Mouse (Mus musculus) heart, embryonic 10.5 days (tissue): ENCODE measurements around the gene Lamb1. TPM values are rescaled to one million over a fixed set of nuclear protein-coding genes. Genes with fewer than 3 reads are reported as not detected.

Experiments used
- DNase-seq: peaks from one replicate; pipeline ENCODE4 v3.0.0-alpha.2; 2017; ENCODE audit warnings: low spot score
- H3K27ac ChIP-seq: fragments of 300-500 bp; sonication (generic); 2 replicates; pipeline ENCODE4 v1.5.1; 2016; ENCODE audit warnings: mild to moderate bottlenecking
- H3K27me3 ChIP-seq: fragments of 300-500 bp; sonication (generic); 2 replicates; pipeline ENCODE4 v1.6.1; 2016; ENCODE audit warnings: mild to moderate bottlenecking; ENCODE audit not compliant: poor library complexity, insufficient read depth, severe bottlenecking
- H3K36me3 ChIP-seq: fragments of 300-500 bp; sonication (generic); 2 replicates; pipeline ENCODE4 v1.6.1; 2016; ENCODE audit warnings: mild to moderate bottlenecking, moderate library complexity
- H3K4me1 ChIP-seq: fragments of 300-500 bp; sonication (generic); 2 replicates; pipeline ENCODE4 v1.6.1; 2016; ENCODE audit warnings: mild to moderate bottlenecking
- H3K4me3 ChIP-seq: fragments of 300-500 bp; sonication (generic); 2 replicates; pipeline ENCODE4 v1.5.1; 2016; ENCODE audit warnings: mild to moderate bottlenecking, moderate library complexity
- H3K9me3 ChIP-seq: fragments of 300-500 bp; sonication (generic); 2 replicates; pipeline ENCODE4 v1.6.1; 2016; ENCODE audit warnings: mild to moderate bottlenecking, moderate library complexity
- WGBS: fragments of 180-500 bp; shearing (Covaris S2); methylation state at CpG from one replicate; pipeline ENCODE4 v1.1.7; 2016; 5-methylcytosine and 5-hydroxymethylcytosine counted together
- polyA plus RNA-seq: library from polyadenylated mRNA; unstranded; fragments of >200 nt; fragmentation: Nextera tagmentation; extraction: Ambion mirVana; gene quantifications from 2 replicates; pipeline ENCODE4 v1.2.1, GENCODE M21; 2016

Gene Lamb1
- polyA plus RNA-seq, 1 experiment from 2014 or later: 66.1 TPM

- Histone ChIP-seq H3K9me3 (no peaks in the 10 kb centered on the region), H3K4me3 (peak within 1 kb of the TSS; percentile 94), H3K36me3 (peaks cover 28% of the 10 kb centered on the region), H3K27ac (peak within 1 kb of the TSS; percentile 95), H3K27me3 (no peaks in the 10 kb centered on the region), H3K4me1 (0 out of 2 replicates have a peak, but pooled peaks cover 7% of the 10 kb centered on the region)
- 5% methylated on average over 66 of the region's 66 CpGs for WGBS
- DNase-seq: peak; percentile 98
Observed at GRCm38 (mm10) chr12:31350944-31351928, 86.2 kb downstream of the Lamb1 start, which contains the start of gene Dld. Gene Dld, minus strand, starts transcription at chr12:31351453.

GRCm38 (mm10) chr12:31366428-31366827 is 101.4 kb downstream of the Lamb1 start:
- 19% methylated on average over 3 of the region's 3 CpGs for WGBS
- Histone ChIP-seq H3K27ac (peak overlapping the region; percentile 64; the same call in 1 of the 2 replicates), H3K9me3 (no peaks in the 10 kb centered on the region), H3K4me3 (no peak overlapping the region), H3K4me1 (peaks cover 22% of the 10 kb centered on the region), H3K27me3 (no peaks in the 10 kb centered on the region), H3K36me3 (no peaks in the 10 kb centered on the region)
- DNase-seq: no peak

- Histone ChIP-seq H3K36me3 (no peaks in the 10 kb centered on the region), H3K4me1 (peaks cover 30% of the 10 kb centered on the region), H3K9me3 (no peaks in the 10 kb centered on the region), H3K4me3 (no peak overlapping the region), H3K27ac (peak overlapping the region; percentile 81; the same call in 1 of the 2 replicates), H3K27me3 (no peaks in the 10 kb centered on the region)
- DNase-seq: no peak
- WGBS: 84% methylated on average over 5 of the region's 5 CpGs
Observed at GRCm38 (mm10) chr12:31367721-31368120, 102.7 kb downstream of the Lamb1 start.

DNA sequence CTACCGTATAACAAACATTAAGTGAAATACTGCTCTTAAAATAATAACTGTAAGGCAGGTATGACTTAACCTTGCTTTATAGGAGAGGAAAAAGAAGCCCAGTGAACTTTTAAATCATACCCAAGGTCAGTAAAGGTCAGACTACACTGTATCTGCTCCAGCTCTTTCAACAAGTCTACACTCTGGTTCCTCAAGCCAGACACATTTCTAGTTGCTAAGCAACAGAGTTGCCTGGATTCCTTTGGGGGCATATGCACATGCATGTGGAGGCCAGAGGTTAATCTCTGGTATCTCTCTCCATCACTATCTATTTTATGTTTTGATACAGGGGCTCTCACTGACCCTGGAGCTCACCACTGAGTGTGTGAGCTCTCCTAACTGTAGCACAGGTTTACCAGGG is 104.1 kb downstream of the Lamb1 start:
- Histone ChIP-seq H3K36me3 (no peaks in the 10 kb centered on the region), H3K27ac (peak overlapping the region; percentile 81), H3K4me3 (no peak overlapping the region), H3K27me3 (no peaks in the 10 kb centered on the region), H3K4me1 (peaks cover 31% of the 10 kb centered on the region), H3K9me3 (no peaks in the 10 kb centered on the region)
- DNase-seq: no peak
- 80% methylated on average over 1 of the region's 1 CpGs for WGBS

GRCm38 (mm10) chr12:31369656-31370055 is 104.6 kb downstream of the Lamb1 start:
- Histone ChIP-seq H3K9me3 (no peaks in the 10 kb centered on the region), H3K27me3 (no peaks in the 10 kb centered on the region), H3K36me3 (no peaks in the 10 kb centered on the region), H3K4me1 (peaks cover 31% of the 10 kb centered on the region), H3K27ac (peak overlapping the region; percentile 81), H3K4me3 (no peak overlapping the region)
- WGBS: 80% methylated on average over 7 of the region's 7 CpGs
- DNase-seq: no peak

GRCm38 (mm10) chr12:31374603-31375282 is 109.7 kb downstream of the Lamb1 start:
- H3K36me3 ChIP-seq: no peaks in the 10 kb centered on the region
- no peaks in the 10 kb centered on the region for H3K27me3 ChIP-seq
- H3K27ac ChIP-seq: no peak overlapping the region
- no peak overlapping the region for H3K4me3 ChIP-seq
- H3K4me1 ChIP-seq: peaks cover 35% of the 10 kb centered on the region
- H3K9me3 ChIP-seq: no peaks in the 10 kb centered on the region
- DNase-seq: no peak
- 43% methylated on average over 9 of the region's 9 CpGs for WGBS

DNA sequence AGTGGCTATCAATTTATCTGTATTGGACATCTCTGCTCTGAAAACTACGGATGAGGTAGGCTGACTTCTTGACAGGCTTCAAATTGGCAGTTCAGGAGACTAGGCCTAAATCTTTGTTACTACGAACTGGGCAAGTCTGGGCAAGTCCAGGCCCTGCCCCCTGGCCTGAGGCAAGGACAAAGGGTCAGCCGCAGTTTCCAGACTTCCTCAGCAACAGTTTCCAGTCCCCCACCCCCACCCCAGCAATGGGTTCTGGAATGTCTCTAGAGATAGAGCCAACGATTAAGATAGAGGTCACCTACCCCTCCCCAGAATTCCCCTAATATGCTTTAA is 110.2 kb downstream of the Lamb1 start:
- no peak for DNase-seq
- H3K9me3 ChIP-seq: no peaks in the 10 kb centered on the region
- H3K27me3 ChIP-seq: no peaks in the 10 kb centered on the region
- peaks cover 35% of the 10 kb centered on the region for H3K4me1 ChIP-seq
- H3K4me3 ChIP-seq: no peak overlapping the region
- WGBS: 53% methylated on average over 4 of the region's 4 CpGs
- no peaks in the 10 kb centered on the region for H3K36me3 ChIP-seq
- H3K27ac ChIP-seq: no peak overlapping the region

GRCm38 (mm10) chr12:31376326-31376950 is 111.4 kb downstream of the Lamb1 start:
- Histone ChIP-seq H3K9me3 (no peaks in the 10 kb centered on the region), H3K27me3 (no peaks in the 10 kb centered on the region), H3K27ac (peak overlapping the region; percentile 37), H3K36me3 (no peaks in the 10 kb centered on the region), H3K4me1 (peaks cover 39% of the 10 kb centered on the region), H3K4me3 (peak overlapping the region; percentile 51)
- DNase-seq: peak; percentile 84
- WGBS: 5% methylated on average over 13 of the region's 13 CpGs

- no peak for DNase-seq
- no peaks in the 10 kb centered on the region for H3K27me3 ChIP-seq
- H3K4me3 ChIP-seq: peak overlapping the region; percentile 51; the same call in 1 of the 2 replicates
- no peaks in the 10 kb centered on the region for H3K36me3 ChIP-seq
- peak overlapping the region; percentile 37 for H3K27ac ChIP-seq
- H3K4me1 ChIP-seq: peaks cover 35% of the 10 kb centered on the region
- 62% methylated on average over 11 of the region's 11 CpGs for WGBS
- H3K9me3 ChIP-seq: no peaks in the 10 kb centered on the region
Observed at GRCm38 (mm10) chr12:31377241-31377640, 112.2 kb downstream of the Lamb1 start.

Other genes starting within 250 kb of the Lamb1 start
- gene Fam110c, start 191.4 kb upstream of the Lamb1 start, polyA plus RNA-seq: 0.82 and 0.85 TPM in 2 replicates
- not detected in 2 replicates for gene Gm6993, start 24.5 kb upstream of the Lamb1 start, polyA plus RNA-seq
- gene Dld, start 86.2 kb downstream of the Lamb1 start, polyA plus RNA-seq: 166 and 209 TPM in 2 replicates
- gene Slc26a3, start 125.6 kb downstream of the Lamb1 start, polyA plus RNA-seq: 0.13 TPM in 1 of 2 replicates, not detected in the other
- 10.6 and 12.6 TPM in 2 replicates for gene Cbll1, start 234.4 kb downstream of the Lamb1 start, polyA plus RNA-seq